Mouse (Mus musculus) midbrain, postnatal 0 days (tissue): ENCODE results near the gene Trappc2l. TPM values are rescaled to one million over a fixed set of nuclear protein-coding genes. Genes with fewer than 3 reads are reported as not detected.
A peak's percentile ranks its signal among the peaks of the same experiment; 100 is the strongest.

Experiments used
- ATAC-seq: fragments of 200-750 bp; cut with Nextera tagmentation; 2 replicates; pipeline ENCODE4 v1.8.0; 2017; ENCODE audit warnings: moderate number of reproducible peaks, mild to moderate bottlenecking, moderate TSS enrichment, moderate library complexity; ENCODE audit not compliant: low FRiP score
- DNase-seq: peaks from one replicate; pipeline ENCODE4 v3.0.0-alpha.2; 2015; ENCODE audit warnings: low spot score
- H3K27ac ChIP-seq: fragments of 300-500 bp; sonication (generic); 2 replicates; pipeline ENCODE4 v1.5.1; 2014; ENCODE audit warnings: low read depth, mild to moderate bottlenecking, low read length, mixed read lengths
- H3K27me3 ChIP-seq: fragments of 300-500 bp; sonication (generic); 2 replicates; pipeline ENCODE4 v1.6.1; 2014; ENCODE audit warnings: low read length, control low read depth, mixed read lengths; ENCODE audit not compliant: insufficient read depth
- H3K36me3 ChIP-seq: fragments of 300-500 bp; sonication (generic); 2 replicates; pipeline ENCODE4 v1.6.1; 2014; ENCODE audit warnings: low read length, control low read depth, mixed read lengths; ENCODE audit not compliant: insufficient read depth
- H3K4me1 ChIP-seq: fragments of 300-500 bp; sonication (generic); 2 replicates; pipeline ENCODE4 v1.6.1; 2014; ENCODE audit warnings: mild to moderate bottlenecking, control low read depth, antibody characterized with exemption, low read length, mixed read lengths; ENCODE audit not compliant: insufficient read depth
- H3K4me2 ChIP-seq: fragments of 300-500 bp; sonication (generic); 2 replicates; pipeline ENCODE4 v1.6.1; 2014; ENCODE audit warnings: low read depth, mild to moderate bottlenecking, low read length, mixed read lengths; ENCODE audit not compliant: poor library complexity, severe bottlenecking
- H3K4me3 ChIP-seq: fragments of 300-500 bp; sonication (generic); 2 replicates; pipeline ENCODE4 v1.5.1; 2014; ENCODE audit warnings: low read depth, mild to moderate bottlenecking, low read length, moderate library complexity
- H3K9ac ChIP-seq: fragments of 300-500 bp; sonication (generic); replicated peaks from 2 replicates; pipeline ENCODE4 v1.6.1; 2014; ENCODE audit warnings: mild to moderate bottlenecking, low read length, moderate library complexity, mixed read lengths; ENCODE audit not compliant: poor library complexity, severe bottlenecking
- H3K9me3 ChIP-seq: fragments of 300-500 bp; sonication (generic); 2 replicates; pipeline ENCODE4 v1.6.1; 2016; ENCODE audit warnings: low read length, control low read depth
- CTCF ChIP-seq: IDR thresholded peaks from 2 replicates; pipeline ENCODE4 v1.5.1; 2016; ENCODE audit warnings: antibody characterized with exemption, mild to moderate bottlenecking
- WGBS: fragments of 180-500 bp; shearing (Covaris S2); extraction: QIAGEN DNeasy Blood & Tissue Kit; methylation state at CpG from one replicate; pipeline ENCODE4 v1.1.7; 2014; 5-methylcytosine and 5-hydroxymethylcytosine counted together
- polyA plus RNA-seq: library from polyadenylated mRNA; unstranded; fragments of >200 nt; fragmentation: Nextera tagmentation; extraction: Ambion mirVana; gene quantifications from 2 replicates; pipeline ENCODE4 v1.2.1, GENCODE M21; 2015
- total RNA-seq: library from RNA; depleted of rRNA; stranded (reverse); fragments of >200 nt; gene quantifications from 2 replicates; pipeline ENCODE4 v1.2.3, GENCODE M21; 2014

Gene Trappc2l
- total and polyA plus RNA-seq, 2 experiments from 2014 or later = 14.1 to 138 TPM

DNA sequence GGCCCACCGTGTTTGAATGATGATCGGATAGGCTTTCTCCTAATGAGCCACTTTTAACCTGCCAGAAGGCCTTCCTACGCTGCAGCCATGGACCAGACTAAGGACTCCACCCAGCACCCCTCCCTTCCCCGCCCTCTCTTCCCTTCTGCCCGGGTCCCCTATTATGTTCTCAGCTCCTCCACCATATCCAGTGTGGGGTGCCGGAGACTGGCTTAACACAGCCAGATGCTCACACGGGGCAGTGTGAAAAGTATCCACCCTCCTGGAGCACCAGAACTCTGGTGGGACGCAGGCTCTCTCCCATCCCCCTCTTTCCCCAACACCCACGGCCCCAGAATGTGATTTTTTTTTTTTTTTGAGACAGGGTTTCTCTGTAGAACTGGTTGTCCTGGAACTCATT, 37.9 kb upstream of the Trappc2l start:
- DNase-seq (no peak), ATAC-seq (no peak)
- Histone ChIP-seq H3K27ac (no peak overlapping the region), H3K4me1 (peaks cover 20% of the 10 kb centered on the region), H3K9me3 (no peaks in the 10 kb centered on the region), H3K4me3 (no peak overlapping the region), H3K4me2 (no peak overlapping the region), H3K9ac (no peak overlapping the region), H3K36me3 (peaks cover 5% of the 10 kb centered on the region; the same call in 1 of the 2 replicates), H3K27me3 (no peaks in the 10 kb centered on the region)
- TF ChIP-seq CTCF = no peak
- 59% methylated on average over 9 of the region's 9 CpGs for WGBS

DNA sequence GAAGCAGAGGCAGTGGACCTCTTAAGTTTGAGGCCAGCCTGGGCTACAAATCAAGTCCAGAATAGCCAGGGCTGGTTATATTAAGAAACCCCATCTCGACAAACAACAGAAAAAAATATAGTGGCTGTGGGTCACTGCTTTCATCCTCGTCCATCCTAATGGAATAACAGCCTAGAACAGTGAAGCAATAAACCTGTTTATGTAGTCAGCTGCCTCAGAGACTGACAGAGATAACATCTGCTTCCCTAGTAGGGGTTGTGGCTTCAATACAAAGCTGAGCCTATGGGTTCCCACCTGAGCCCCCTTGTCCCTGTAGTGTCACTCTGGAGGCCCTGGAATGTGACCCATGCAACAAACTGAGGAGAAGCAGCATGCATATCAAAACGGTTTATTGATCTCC, 37.2 kb upstream of the Trappc2l start:
- ATAC-seq (no peak), DNase-seq (no peak)
- no peak overlapping the region for H3K4me3 ChIP-seq
- 61% methylated on average over 3 of the region's 3 CpGs for WGBS
- H3K9me3 ChIP-seq = no peaks in the 10 kb centered on the region
- H3K4me2 ChIP-seq = no peak overlapping the region
- peaks cover 17% of the 10 kb centered on the region for H3K4me1 ChIP-seq
- H3K36me3 ChIP-seq = peaks cover 5% of the 10 kb centered on the region; the same call in 1 of the 2 replicates
- H3K9ac ChIP-seq = no peak overlapping the region
- no peak for TF ChIP-seq CTCF
- no peak overlapping the region for H3K27ac ChIP-seq
- H3K27me3 ChIP-seq = no peaks in the 10 kb centered on the region

DNA sequence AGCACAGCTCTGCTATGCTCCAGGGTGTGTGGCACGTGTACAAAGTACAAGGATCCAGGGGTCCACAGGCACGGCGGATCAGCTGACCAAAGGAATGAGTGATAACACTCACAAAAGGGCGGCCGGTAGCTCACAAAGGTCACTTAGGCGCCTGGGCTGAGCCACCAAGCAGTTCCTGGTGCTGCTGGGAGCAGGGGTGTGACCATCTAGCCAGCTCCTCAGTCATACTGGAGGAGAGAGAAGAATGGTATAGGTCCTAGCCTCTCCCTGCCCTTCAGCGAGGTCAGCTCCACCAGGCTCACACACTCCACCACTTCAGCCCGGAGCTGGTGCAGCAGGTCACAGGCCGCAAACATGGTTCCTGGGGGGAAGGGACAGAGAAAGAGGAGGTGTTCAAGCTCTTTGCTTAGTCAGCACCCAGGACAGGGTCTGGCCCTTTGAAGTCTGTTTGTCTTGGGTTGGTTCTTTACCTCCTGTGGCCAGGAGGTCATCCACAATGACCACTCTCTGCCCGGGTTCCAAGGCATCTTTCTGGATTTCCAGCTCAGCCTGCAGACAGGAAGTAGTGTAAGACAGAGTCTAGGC, 36.7 kb upstream of the Trappc2l start:
- no peak for TF ChIP-seq CTCF
- H3K9me3 ChIP-seq = no peaks in the 10 kb centered on the region
- DNase-seq = no peak
- H3K36me3 ChIP-seq = peaks cover 5% of the 10 kb centered on the region; the same call in 1 of the 2 replicates
- H3K4me1 ChIP-seq = peaks cover 17% of the 10 kb centered on the region
- no peak overlapping the region for H3K27ac ChIP-seq
- 53% methylated on average over 10 of the region's 10 CpGs for WGBS
- H3K9ac ChIP-seq = no peak overlapping the region
- no peak overlapping the region for H3K4me3 ChIP-seq
- no peak for ATAC-seq
- H3K4me2 ChIP-seq = peak overlapping the region; percentile 91; the same call in 1 of the 2 replicates
- no peaks in the 10 kb centered on the region for H3K27me3 ChIP-seq

DNA sequence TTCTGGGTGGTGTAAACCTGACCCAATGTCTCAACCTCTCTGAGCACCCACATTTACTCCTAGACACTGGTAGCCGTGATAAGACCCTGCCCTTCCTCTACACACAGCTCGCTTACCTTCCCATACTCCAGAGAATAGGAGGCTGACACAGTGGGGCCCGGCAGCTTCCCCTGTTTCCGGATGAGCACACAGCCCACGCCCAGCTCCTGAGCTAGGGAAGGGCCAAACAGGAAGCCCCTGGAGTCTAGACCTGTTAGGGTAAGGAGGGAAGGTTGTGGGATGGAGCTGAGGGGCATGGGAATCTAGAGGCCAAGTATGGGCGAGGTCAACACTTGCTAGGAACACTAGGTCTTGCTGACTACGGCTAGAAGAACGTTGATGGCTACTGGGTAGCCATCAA, 36.2 kb upstream of the Trappc2l start:
- TF ChIP-seq CTCF = no peak
- H3K27ac ChIP-seq = no peak overlapping the region
- H3K27me3 ChIP-seq = no peaks in the 10 kb centered on the region
- peaks cover 5% of the 10 kb centered on the region; the same call in 1 of the 2 replicates for H3K36me3 ChIP-seq
- DNase-seq = no peak
- H3K4me3 ChIP-seq = no peak overlapping the region; the same call in 1 of the 2 replicates
- H3K9me3 ChIP-seq = no peaks in the 10 kb centered on the region
- WGBS = 83% methylated on average over 8 of the region's 8 CpGs
- H3K4me2 ChIP-seq = peak overlapping the region; percentile 91
- H3K4me1 ChIP-seq = peaks cover 17% of the 10 kb centered on the region
- H3K9ac ChIP-seq = peak overlapping the region; percentile 87; the same call in 1 of the 2 replicates
- no peak for ATAC-seq

DNA sequence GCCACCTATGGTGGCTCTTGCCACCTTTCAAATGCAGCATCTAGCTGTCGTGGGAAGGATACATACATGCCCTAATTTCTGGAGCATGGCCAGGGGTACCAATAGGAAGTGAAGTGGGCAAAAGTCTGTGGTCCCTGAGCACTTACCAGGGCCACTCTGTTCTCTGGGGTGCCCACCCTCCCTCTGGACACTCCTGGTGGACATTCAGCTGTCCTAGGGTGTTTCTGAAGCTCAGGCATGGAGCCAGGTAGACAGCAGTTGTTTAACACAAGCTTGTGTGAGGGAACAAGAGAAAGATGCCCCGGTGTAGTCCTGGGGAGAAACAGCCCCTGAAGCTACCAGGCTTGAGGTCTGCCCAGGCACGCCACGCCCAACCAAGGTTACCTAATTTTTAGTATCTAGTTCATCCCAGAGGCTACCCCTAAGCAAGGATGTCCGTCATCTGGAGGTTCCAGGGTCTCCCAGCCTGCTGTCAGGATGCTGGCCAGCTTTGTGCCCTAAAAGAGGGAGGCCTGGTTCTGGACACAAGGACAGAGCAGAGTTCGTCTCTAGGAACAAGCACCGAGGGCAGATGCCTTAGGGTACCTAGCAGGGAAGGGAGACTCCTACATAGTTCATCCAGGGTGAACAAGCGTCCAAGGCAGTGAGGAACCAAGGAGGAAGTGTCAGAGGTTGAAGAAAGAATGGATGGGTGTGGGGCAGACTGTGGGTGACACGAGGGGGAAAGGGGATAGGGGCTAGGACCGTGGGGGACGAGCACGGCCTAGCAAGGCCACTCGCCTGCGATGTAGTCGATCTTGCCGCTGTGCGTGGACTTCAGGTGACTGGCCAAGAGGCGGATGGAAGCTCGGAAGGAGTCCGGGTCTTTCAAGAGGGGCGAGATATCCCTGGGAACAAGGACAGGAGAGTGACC, 35.4 kb upstream of the Trappc2l start:
- Histone ChIP-seq H3K4me1 (peaks cover 17% of the 10 kb centered on the region), H3K27me3 (no peaks in the 10 kb centered on the region), H3K9ac (peak overlapping the region; percentile 87), H3K4me2 (peak overlapping the region; percentile 91), H3K27ac (peak overlapping the region; percentile 80), H3K36me3 (peaks cover 3% of the 10 kb centered on the region; the same call in 1 of the 2 replicates), H3K9me3 (no peaks in the 10 kb centered on the region), H3K4me3 (peak overlapping the region; percentile 61)
- no peak for TF ChIP-seq CTCF
- WGBS = 16% methylated on average over 21 of the region's 21 CpGs
- DNase-seq (no peak), ATAC-seq (peak; percentile 15; the same call in 1 of the 2 replicates)

DNA sequence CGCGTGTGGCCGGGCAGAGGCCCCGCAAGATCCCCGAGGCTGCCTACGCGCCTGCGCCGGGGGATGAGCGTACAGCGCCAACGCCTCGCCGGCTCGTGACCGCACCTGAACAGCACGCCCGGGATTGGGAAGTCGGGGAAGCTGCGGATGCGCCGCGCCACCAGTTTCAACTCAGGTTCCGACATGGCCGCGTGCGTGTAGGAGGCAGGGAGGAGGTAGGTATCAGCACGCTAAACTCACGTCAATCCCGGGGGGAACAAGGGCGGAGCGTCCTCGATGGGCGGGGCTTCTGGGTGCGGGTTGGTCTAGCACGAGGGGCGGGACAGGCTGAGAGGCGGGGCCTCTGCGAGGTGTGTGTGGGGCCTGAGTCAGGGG, 34.8 kb upstream of the Trappc2l start, which contains the start of gene Aprt:
Gene Aprt (minus strand): TSS at position 262 of the 375 bp plus-strand sequence.
- Histone ChIP-seq H3K36me3 (no peaks in the 10 kb centered on the region; the same call in 1 of the 2 replicates), H3K4me3 (peak within 1 kb of the TSS; percentile 61), H3K27me3 (no peaks in the 10 kb centered on the region), H3K4me1 (peaks cover 17% of the 10 kb centered on the region), H3K9ac (peak within 1 kb of the TSS; percentile 87), H3K9me3 (no peaks in the 10 kb centered on the region), H3K4me2 (peak within 1 kb of the TSS; percentile 91), H3K27ac (peak within 1 kb of the TSS; percentile 80)
- DNase-seq (peak; percentile 94), ATAC-seq (peak; percentile 85)
- under 1% methylated on average over 39 of the region's 39 CpGs for WGBS
- TF ChIP-seq CTCF = no peak
